Mouse (Mus musculus) limb, embryonic 10.5 days (tissue): ENCODE measurements around the gene Elf5. TPM values are rescaled to one million over a fixed set of nuclear protein-coding genes. Genes with fewer than 3 reads are reported as not detected.

Experiments used
- DNase-seq: peaks from one replicate; pipeline ENCODE4 v3.0.0-alpha.2; 2017; ENCODE audit warnings: low spot score
- H3K27ac ChIP-seq: fragments of 300-500 bp; sonication (generic); 2 replicates; pipeline ENCODE4 v1.5.1; 2016; ENCODE audit warnings: mild to moderate bottlenecking
- H3K27me3 ChIP-seq: fragments of 300-500 bp; sonication (generic); 2 replicates; pipeline ENCODE4 v1.6.1; 2016; ENCODE audit warnings: low read depth, mild to moderate bottlenecking; ENCODE audit not compliant: poor library complexity, severe bottlenecking
- H3K36me3 ChIP-seq: fragments of 300-500 bp; sonication (generic); 2 replicates; pipeline ENCODE4 v1.6.1; 2016; ENCODE audit warnings: mild to moderate bottlenecking, moderate library complexity
- H3K4me1 ChIP-seq: fragments of 300-500 bp; sonication (generic); 2 replicates; pipeline ENCODE4 v1.6.1; 2016
- H3K4me3 ChIP-seq: fragments of 300-500 bp; sonication (generic); 2 replicates; pipeline ENCODE4 v1.5.1; 2016; ENCODE audit warnings: mild to moderate bottlenecking, moderate library complexity
- H3K9me3 ChIP-seq: fragments of 300-500 bp; sonication (generic); replicated peaks from 2 replicates; pipeline ENCODE4 v1.6.1; 2016; ENCODE audit warnings: mild to moderate bottlenecking
- WGBS: fragments of 180-500 bp; shearing (Covaris S2); methylation state at CpG from one replicate; pipeline ENCODE4 v1.1.7; 2016; 5-methylcytosine and 5-hydroxymethylcytosine counted together
- polyA plus RNA-seq: library from polyadenylated mRNA; unstranded; fragments of >200 nt; fragmentation: Nextera tagmentation; extraction: Ambion mirVana; gene quantifications from 2 replicates; pipeline ENCODE4 v1.2.1, GENCODE M21; 2016

The Elf5 gene
- polyA plus RNA-seq, 1 experiment from 2014 or later: 0.23 TPM

- WGBS: 92% methylated on average over 3 of the region's 3 CpGs
- H3K27me3 ChIP-seq: no peaks in the 10 kb centered on the region
Observed at GRCm38 (mm10) chr2:103415774-103416173, 4.3 kb downstream of the Elf5 start.

DNA sequence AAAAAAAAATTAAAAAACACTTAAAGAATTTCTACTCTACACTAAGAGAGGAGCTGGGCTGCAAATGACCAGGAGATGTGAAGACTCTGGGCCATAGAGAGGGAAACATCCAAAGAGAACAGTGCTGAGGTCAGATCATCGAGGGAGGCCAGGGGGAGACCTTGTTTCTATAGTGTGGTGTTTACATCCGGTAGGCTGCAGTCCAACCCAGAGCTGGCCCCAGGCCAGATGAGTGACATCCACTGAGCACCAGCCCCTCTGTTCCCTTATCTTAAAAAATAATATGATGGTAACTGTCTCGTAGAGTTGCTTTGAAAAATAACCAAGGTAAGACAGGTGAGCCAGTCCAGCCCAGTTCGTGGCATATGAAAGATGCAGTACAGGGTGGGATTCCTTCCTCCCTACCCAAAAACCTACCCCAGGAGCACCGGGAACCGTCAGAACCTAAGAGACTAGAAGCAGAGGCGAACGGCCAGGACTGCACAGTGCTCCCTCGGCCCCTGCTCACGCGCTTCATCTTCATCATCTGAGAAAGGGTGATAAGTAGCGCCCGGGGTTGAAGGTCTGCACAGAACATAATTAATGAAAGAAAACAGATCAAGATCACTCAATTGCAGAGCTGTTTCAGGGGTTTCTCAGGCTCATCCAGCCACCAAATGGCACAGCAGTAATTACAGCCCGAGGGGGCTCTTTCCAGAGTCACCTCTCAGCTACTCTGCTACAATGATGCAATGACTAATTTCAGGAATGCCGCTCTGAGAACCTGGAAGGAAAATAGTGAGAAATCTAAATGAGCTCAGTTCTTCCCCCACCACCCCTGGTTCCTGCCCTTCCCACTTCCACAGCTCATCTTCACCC is 9.4 kb downstream of the Elf5 start:
- no peak overlapping the region for H3K4me3 ChIP-seq
- DNase-seq: no peak
- H3K9me3 ChIP-seq: no peaks in the 10 kb centered on the region
- H3K27me3 ChIP-seq: no peaks in the 10 kb centered on the region
- peaks cover 12% of the 10 kb centered on the region; the same call in 1 of the 2 replicates for H3K4me1 ChIP-seq
- H3K27ac ChIP-seq: no peak overlapping the region
- no peaks in the 10 kb centered on the region for H3K36me3 ChIP-seq
- 47% methylated on average over 15 of the region's 15 CpGs for whole genome bisulfite sequencing

More at GRCm38 (mm10) chr2:103415774-103416173, 4.3 kb downstream of the Elf5 start:
- no peak overlapping the region for H3K27ac ChIP-seq
- no peak overlapping the region for H3K4me3 ChIP-seq
- no peaks in the 10 kb centered on the region for H3K36me3 ChIP-seq
- no peaks in the 10 kb centered on the region for H3K9me3 ChIP-seq
- no peak for DNase-seq
- peaks cover 9% of the 10 kb centered on the region; the same call in 1 of the 2 replicates for H3K4me1 ChIP-seq

- WGBS: 69% methylated on average over 12 of the region's 12 CpGs
- Histone ChIP-seq H3K27me3 (no peaks in the 10 kb centered on the region), H3K27ac (no peak overlapping the region), H3K36me3 (no peaks in the 10 kb centered on the region), H3K4me1 (peaks cover 12% of the 10 kb centered on the region; the same call in 1 of the 2 replicates), H3K4me3 (no peak overlapping the region), H3K9me3 (no peaks in the 10 kb centered on the region)
- no peak for DNase-seq
Observed at GRCm38 (mm10) chr2:103423884-103424283, 12.4 kb downstream of the Elf5 start.

DNA sequence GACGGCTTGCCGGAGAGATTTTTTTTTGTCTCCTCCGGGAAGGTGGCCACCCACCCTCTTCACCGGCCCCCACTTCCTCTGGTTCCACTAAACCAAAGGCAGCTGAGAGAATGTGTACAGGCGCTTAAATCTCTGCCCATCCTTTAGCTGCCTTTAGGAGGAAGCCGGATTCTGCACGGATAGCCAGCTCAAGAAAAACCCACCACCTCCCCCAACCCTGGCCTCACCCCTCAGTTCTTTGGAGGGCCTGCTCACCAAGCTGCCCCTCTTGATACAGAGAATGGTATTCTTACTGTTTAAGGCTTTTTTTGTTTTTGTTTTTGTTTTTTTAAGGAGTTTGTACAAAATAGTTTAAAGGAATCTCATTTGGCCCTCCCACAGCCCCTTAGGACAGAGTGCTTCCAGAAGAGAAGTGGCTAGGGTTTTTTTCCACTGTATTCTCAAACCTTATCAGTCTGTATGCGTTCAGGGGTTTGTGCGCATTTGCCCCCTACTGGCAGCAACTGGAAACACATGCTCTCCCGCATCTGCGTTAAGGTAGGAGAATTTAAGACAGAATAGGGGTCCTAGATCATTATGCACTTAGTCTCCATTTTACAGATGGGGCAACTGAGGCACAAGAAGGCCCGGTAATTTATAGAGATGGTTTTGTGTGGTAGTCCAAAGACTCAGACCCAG is 13.0 kb downstream of the Elf5 start:
- H3K27ac ChIP-seq: no peak overlapping the region
- DNase-seq: peak; percentile 78
- peaks cover 12% of the 10 kb centered on the region; the same call in 1 of the 2 replicates for H3K4me1 ChIP-seq
- 34% methylated on average over 12 of the region's 12 CpGs for WGBS
- H3K27me3 ChIP-seq: no peaks in the 10 kb centered on the region
- no peaks in the 10 kb centered on the region for H3K36me3 ChIP-seq
- H3K9me3 ChIP-seq: no peaks in the 10 kb centered on the region
- no peak overlapping the region for H3K4me3 ChIP-seq

- Histone ChIP-seq H3K27ac (no peak overlapping the region), H3K27me3 (no peaks in the 10 kb centered on the region), H3K4me1 (peaks cover 12% of the 10 kb centered on the region; the same call in 1 of the 2 replicates), H3K9me3 (no peaks in the 10 kb centered on the region), H3K4me3 (no peak overlapping the region), H3K36me3 (no peaks in the 10 kb centered on the region)
- 67% methylated on average over 11 of the region's 11 CpGs for WGBS
- no peak for DNase-seq
Observed at GRCm38 (mm10) chr2:103425456-103426063, 14.1 kb downstream of the Elf5 start.

DNA sequence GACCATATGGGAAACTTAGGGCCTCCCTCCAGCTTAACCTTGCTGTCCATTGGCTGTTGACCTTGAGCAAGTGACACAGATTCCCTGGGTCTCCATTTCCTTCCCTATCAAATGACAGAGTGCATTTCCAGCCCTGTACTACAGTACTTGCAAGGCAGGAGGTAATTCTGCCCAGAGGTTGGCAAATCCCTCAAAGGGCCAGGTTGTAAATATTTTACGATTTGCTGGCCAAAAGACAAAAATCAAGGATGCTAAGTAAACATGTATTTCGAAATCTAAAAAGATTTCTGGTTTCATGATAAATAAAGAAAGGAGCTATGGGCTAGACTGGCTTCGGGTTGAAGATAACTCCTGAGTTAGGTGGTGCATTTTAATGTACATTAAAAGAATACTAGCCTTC is 16.9 kb downstream of the Elf5 start:
- no peak overlapping the region for H3K27ac ChIP-seq
- 89% methylated on average over 3 of the region's 3 CpGs for WGBS
- H3K4me1 ChIP-seq: peaks cover 6% of the 10 kb centered on the region; the same call in 1 of the 2 replicates
- no peaks in the 10 kb centered on the region for H3K36me3 ChIP-seq
- H3K4me3 ChIP-seq: no peak overlapping the region
- no peaks in the 10 kb centered on the region for H3K27me3 ChIP-seq
- no peak for DNase-seq
- H3K9me3 ChIP-seq: no peaks in the 10 kb centered on the region

GRCm38 (mm10) chr2:103430712-103431111 is 19.2 kb downstream of the Elf5 start:
- peaks cover under 1% of the 10 kb centered on the region; the same call in 1 of the 2 replicates for H3K4me1 ChIP-seq
- no peak for DNase-seq
- H3K9me3 ChIP-seq: no peaks in the 10 kb centered on the region
- WGBS: 50% methylated on average over 1 of the region's 1 CpGs
- H3K27me3 ChIP-seq: no peaks in the 10 kb centered on the region
- no peak overlapping the region for H3K4me3 ChIP-seq
- H3K27ac ChIP-seq: no peak overlapping the region
- H3K36me3 ChIP-seq: no peaks in the 10 kb centered on the region

DNA sequence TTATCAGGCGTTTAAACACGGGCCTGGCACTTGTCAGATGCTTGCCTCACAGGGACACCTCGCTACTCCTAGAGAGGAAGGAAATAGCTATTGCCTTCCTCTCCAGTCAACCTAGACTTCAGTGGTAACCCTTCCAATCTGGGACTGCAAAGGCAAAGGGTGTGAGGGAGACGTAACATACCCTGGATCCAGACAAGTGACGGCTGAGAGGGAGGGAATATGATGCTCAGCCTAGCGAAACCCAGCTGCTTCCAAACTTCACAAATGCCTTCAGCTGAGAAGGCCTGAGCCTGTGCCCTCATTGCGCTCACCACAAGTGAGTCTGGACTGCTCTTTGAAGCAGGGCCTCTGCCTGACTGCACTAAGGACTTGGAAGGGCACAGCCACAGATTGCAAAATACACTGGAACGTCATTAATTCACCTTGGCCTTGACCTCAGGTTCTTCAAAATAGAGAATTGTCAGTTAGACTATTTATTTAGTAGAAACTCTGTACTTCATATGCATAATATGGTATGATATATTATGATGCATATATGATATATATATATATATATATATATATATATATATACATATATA is 21.3 kb downstream of the Elf5 start:
- 70% methylated on average over 8 of the region's 8 CpGs for WGBS
- DNase-seq: no peak
- no peak overlapping the region for H3K4me3 ChIP-seq
- H3K4me1 ChIP-seq: peaks cover 19% of the 10 kb centered on the region
- H3K36me3 ChIP-seq: no peaks in the 10 kb centered on the region
- no peak overlapping the region for H3K27ac ChIP-seq
- H3K27me3 ChIP-seq: no peaks in the 10 kb centered on the region
- H3K9me3 ChIP-seq: no peaks in the 10 kb centered on the region

- no peaks in the 10 kb centered on the region for H3K9me3 ChIP-seq
- no peak for DNase-seq
- H3K27ac ChIP-seq: no peak overlapping the region
- peaks cover 19% of the 10 kb centered on the region for H3K4me1 ChIP-seq
- WGBS: 75% methylated on average over 2 of the region's 2 CpGs
- no peaks in the 10 kb centered on the region for H3K36me3 ChIP-seq
- no peak overlapping the region for H3K4me3 ChIP-seq
- H3K27me3 ChIP-seq: no peaks in the 10 kb centered on the region
Observed at GRCm38 (mm10) chr2:103435110-103435509, 23.6 kb downstream of the Elf5 start.

GRCm38 (mm10) chr2:103436534-103436933 is 25.0 kb downstream of the Elf5 start:
- H3K9me3 ChIP-seq: no peaks in the 10 kb centered on the region
- H3K4me1 ChIP-seq: peaks cover 19% of the 10 kb centered on the region
- no peak for DNase-seq
- 0 out of 2 replicates have a peak, but pooled peaks cover 3% of the 10 kb centered on the region for H3K27me3 ChIP-seq
- peak overlapping the region; percentile 54; the same call in 1 of the 2 replicates for H3K27ac ChIP-seq
- H3K4me3 ChIP-seq: no peak overlapping the region
- no peaks in the 10 kb centered on the region for H3K36me3 ChIP-seq
- WGBS: 52% methylated on average over 5 of the region's 5 CpGs

DNA sequence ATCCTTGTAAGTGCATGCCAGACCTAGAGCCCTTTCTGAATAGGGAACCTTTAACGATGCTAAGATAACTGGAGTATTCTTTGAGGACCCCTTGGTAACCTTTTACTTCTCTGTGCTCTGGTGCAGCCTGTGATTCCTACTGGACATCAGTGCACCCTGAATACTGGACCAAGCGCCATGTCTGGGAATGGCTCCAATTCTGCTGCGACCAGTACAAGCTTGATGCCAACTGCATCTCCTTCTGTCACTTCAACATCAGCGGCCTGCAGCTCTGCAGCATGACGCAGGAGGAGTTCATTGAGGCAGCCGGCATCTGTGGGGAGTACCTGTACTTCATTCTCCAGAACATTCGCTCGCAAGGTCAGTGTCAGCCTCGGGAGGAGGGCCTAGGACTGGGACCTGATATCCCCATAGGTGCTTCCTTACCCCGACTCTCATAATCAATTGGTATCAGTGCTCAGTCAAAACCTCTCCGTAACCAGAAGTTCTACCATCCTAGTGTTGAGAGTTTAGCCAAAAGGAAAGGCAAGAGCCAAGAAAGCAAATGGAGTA is 27.7 kb downstream of the Elf5 start:
- no peaks in the 10 kb centered on the region for H3K9me3 ChIP-seq
- peaks cover 19% of the 10 kb centered on the region for H3K4me1 ChIP-seq
- no peak overlapping the region for H3K4me3 ChIP-seq
- no peaks in the 10 kb centered on the region for H3K36me3 ChIP-seq
- H3K27me3 ChIP-seq: 0 out of 2 replicates have a peak, but pooled peaks cover 3% of the 10 kb centered on the region
- WGBS: 92% methylated on average over 11 of the region's 11 CpGs
- no peak overlapping the region for H3K27ac ChIP-seq
- no peak for DNase-seq

GRCm38 (mm10) chr2:103439710-103440109 is 28.2 kb downstream of the Elf5 start:
- peak; percentile 79 for DNase-seq
- Histone ChIP-seq H3K27ac (0 out of 2 replicates have a peak overlapping the region, but pooled peaks have one; percentile 42), H3K9me3 (no peaks in the 10 kb centered on the region), H3K4me1 (peaks cover 19% of the 10 kb centered on the region), H3K4me3 (peak overlapping the region; percentile 37), H3K36me3 (no peaks in the 10 kb centered on the region), H3K27me3 (0 out of 2 replicates have a peak, but pooled peaks cover 3% of the 10 kb centered on the region)
- WGBS: 5% methylated on average over 12 of the region's 12 CpGs
